Mouse (Mus musculus): ENCODE measurements at regions not wholly inside any gene's neighbourhood (a gene's known extent, or its start where the extent isn't known, plus 50 kb on each side); places are given as distances from the start of the nearest gene placed in this dataset.

DNA sequence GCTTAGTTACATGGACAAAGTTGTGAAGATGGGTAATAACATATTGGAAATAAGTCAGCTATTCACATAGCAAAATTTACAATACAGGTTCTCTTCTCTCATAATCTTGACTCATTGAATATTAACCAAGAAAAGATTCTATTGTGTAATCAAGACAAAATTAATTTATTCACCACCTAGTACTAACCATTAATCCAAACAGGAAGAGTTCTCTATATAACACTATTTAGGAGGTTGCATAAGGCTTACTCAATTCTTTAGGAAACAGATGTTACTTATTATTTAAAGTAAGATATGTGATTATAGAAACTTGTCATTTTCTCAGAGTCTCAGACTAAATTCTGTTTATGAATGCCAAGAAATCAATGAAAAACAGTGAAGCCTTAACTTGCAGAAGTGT lies 600.4 kb upstream of the Tusc1 start:
- DNase-seq (ENCODE audit: low spot score in 2 of 2): no peak

DNA sequence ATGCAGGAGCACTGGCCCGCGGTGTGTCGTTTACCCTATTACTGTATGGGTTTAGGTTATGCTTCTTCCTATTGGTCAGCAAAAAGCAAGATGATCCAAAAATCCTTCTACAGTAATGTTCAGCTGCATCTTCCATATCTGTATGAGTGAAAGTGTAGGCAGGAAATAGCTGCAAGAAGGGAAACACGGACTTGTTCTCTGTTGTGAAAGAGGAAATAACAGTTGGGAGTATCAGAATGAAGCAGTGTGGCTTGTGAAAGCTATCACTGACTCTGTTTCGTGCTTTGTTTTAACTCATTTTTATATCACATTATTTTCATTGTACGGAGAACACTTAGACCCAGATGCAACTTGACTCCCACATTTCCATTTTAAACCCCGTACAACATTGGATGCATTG lies 591.8 kb upstream of the Tusc1 start:
- DNase-seq (ENCODE audit: low spot score in 2 of 2): no peak

DNA sequence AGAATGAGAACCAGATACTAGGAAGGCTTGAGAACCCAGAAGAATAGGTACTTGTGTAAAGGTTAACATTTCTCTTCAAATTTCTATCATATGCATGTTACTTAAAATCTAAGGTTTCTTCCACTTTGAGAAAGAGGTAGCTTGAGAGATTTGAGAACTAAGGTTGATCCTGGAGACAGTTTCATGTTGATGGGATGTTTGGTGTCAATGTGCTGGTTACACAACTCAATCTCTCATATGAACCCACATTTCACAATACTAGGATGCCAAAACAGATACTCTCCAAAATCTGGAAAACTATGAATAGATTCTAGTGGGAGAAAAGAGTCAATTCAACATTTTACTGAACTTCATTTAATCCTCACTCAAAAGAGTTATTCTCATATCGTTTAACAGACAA lies 589.1 kb upstream of the Tusc1 start:
- no peak for DNase-seq (ENCODE audit: low spot score in 2 of 2)

DNA sequence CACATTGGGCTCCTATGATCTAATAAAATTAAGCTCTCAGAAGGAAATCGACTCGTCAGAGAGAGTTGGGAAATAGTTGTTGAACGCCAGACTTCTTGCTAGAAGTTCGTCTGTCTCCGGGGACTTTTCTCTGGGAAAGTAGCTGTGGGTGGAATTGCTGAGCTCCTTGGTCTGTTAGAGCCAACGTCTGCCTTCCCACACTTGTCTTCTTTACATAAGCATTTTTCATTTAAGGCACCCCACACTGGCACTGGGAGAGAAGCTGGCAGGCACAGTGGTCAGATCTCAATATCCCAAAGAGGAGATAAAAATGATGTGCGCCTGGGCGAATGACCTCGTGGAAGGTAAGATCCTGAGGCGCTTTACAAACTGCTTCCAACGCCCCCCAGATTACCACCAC lies 551.3 kb upstream of the Tusc1 start:
- DNase-seq (ENCODE audit: low spot score in 2 of 2): peak; percentile 4 to 62

DNA sequence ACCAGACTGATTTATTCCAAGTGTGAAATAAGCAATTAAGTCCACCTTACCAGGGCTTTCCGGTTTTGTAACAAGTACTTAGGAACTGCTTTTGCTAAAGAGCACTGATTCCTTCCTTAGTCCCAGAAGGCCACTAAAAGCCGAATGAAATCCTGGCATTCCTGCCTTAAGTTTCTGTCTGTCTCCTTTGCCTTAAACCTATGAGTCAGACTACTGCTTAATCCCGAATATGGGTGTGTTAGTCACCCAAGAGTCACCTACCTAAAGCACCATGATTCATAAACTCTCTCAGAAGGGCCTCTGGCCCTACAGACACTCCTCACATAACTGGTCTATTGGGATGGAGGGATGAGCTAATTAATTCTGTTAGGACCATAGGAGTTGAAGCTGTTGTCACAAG lies 546.0 kb upstream of the Tusc1 start:
- DNase-seq (ENCODE audit: low spot score in 2 of 2): no peak

DNA sequence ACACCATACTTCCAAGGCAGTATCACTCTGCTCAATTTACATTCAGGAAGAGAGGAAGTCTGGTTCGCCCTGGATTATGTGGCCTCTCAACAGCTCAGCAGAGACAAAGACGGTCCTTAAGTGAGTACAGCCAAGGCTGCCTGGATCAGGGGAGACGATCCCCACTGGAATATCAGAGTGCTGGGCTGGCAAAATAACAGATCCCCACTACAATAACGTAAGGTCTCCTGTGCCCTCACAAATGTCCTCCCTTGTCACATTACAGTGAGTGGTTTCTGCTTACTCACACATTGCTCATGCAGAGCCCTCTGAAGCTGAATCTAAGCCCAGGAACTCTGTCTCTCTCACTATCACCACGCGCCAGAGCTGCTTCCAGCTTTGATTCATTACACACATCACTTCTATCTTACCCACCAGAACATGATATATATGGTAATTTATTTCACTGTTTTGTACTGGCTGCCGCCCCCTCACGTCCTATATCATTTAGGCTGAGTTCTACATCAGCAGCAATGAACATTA lies 544.1 kb upstream of the Tusc1 start:
- peak; percentile 9 to 64 for DNase-seq (ENCODE audit: low spot score in 2 of 2)

DNA sequence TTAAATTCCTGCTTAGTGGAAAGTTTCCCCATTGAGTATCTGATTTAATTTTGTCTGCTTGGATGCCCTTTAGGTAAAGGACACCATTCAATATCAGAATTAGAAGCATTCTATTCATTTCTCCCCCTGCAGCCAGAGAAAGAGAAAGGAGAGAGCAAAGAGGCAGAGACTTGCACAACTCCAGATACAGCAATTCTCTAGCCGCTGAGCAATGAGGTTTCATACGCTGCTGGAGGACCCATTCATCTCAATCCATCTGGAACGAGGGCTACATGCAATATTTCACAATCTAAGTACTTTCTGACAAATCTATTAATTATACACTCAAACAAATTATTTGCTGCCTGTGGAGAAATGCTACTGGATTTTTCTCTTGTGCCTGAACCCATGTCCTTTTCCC lies 538.0 kb upstream of the Tusc1 start:
- no peak for DNase-seq (ENCODE audit: low spot score in 2 of 2)

DNA sequence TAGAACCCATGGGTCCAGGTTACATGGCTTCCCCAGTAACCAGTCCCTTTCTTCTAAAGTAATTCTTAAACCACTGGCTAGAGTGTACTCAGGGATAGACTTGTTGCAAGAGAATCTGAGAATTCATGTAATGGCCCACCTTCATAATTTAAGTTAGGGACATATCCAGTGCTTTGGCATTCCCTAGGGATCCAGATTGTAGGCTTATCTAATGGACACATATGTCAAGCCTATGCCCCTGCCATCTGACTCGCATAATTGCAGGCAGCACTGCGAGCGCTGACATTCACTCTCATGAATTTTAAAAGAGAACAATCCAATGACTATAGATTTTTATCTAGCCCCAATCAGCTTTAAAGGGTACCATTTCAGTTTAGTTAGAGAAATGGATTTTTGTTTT lies 518.1 kb upstream of the Tusc1 start:
- no peak for DNase-seq (ENCODE audit: low spot score in 2 of 2)

DNA sequence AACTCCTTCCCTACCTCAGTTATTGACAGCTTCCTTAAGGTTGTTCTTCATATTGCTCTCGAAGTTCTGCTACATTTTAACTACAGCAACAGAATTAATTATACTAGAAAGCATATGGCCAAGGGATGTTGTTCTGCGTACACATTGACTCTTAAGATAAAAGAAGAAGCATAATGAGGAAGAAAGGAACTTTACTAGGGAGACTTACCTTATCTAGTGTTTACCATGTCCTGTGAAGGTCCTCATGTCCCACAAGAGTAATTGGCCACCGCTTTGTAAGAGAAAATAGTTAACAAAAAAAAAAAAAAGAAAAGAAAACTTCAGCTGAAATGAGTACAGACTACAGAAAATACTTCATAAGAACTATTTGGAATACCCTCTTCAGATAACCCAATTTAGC lies 513.9 kb upstream of the Tusc1 start:
- no peak for DNase-seq (ENCODE audit: low spot score in 2 of 2)

DNA sequence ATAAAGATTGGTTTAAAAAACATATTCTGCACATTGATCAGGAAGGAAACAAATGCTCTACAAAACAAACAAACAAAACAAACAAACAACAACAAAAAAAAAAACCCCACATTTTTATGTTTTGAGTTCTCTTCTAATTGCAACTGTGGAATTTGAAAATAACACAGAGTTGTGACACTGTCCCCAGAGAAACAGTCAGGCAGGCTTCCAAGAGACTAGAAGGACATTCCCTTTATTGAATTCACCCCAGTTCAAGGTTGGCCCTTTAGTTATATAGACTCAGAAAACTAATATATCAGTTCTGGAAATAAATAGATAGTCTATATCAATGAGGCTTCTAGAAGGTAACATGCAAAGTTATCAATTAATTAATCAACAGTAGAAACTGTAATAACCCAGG lies 495.4 kb upstream of the Tusc1 start:
- DNase-seq (ENCODE audit: low spot score in 2 of 2): no peak

DNA sequence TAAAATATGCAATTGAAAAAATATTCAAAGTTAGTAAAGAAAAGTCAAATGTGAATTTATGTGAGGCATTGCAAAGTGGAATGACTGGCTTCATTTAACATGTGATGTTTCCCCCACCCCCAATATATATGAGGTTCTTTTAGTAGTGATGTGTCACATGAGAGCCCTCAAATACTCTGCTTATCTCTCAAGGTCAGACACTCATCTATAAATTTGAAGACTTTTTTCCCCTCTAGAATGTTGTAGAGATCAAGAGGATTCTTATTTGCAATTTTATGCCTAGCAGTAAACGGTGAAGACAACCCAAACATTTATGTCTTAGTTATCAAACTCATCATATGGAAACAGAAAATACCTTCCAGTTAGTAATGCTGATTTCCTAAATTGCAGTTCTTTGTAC lies 457.8 kb upstream of the Tusc1 start:
- no peak for DNase-seq (ENCODE audit: low spot score in 2 of 2)

DNA sequence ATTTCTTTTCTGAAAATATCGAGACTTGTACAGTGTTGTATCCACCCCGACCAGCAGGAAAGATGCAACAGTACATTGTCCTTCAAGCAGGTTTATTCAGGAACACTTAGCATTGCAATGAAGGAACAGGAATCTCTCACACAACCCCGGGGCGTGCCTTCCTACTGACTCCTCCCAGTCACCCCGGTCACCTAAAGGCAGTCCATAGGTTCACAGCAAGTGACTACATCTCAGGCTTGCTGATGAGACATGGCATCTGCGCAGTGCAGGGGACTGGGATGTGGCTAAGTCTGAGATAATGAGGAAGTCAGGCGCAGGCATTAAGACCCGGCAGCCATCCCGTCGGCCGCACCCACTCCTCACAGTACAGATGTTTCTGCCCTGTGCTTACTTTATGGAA lies 454.8 kb upstream of the Tusc1 start:
- no peak for DNase-seq (ENCODE audit: low spot score in 2 of 2)

DNA sequence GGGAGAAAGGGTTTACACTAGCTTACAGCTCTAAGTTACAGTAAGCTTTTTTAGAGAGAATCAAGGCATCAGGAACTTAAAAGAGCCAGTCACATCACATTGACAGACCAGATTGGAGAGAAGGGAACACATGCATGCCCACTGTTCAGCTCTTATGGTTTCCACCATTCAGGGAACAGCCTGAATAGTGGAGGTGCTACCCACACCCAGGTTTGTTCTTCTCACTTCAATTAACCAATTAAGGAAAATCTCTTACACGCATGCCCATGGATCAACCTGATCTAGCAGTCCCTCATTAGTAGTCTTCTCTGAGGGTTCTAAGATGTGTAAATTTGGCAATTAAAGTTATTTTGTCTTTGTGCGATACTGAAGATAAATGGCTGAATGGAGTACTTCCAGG lies 419.2 kb upstream of the Tusc1 start:
- DNase-seq (ENCODE audit: low spot score in 2 of 2): no peak

DNA sequence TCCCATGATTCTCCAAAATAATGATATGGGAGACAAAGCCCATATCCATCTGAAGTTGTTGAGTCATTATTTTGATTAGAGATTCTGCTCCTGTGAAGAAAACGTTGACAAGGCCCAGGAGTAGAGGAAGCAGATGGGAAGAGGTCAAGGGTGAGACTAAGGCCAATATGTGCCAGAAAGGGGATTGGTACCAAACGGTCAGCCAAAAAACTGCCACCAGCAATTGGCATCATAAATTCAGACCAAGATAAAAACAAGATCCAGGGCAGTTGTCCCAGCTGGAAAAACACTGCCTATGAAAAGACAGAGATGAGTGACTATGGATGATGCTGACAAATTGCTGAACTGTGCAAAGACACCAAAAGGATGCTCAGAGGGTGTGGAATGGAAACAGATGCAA lies 411.0 kb upstream of the Tusc1 start:
- no peak for DNase-seq (ENCODE audit: low spot score in 2 of 2)

DNA sequence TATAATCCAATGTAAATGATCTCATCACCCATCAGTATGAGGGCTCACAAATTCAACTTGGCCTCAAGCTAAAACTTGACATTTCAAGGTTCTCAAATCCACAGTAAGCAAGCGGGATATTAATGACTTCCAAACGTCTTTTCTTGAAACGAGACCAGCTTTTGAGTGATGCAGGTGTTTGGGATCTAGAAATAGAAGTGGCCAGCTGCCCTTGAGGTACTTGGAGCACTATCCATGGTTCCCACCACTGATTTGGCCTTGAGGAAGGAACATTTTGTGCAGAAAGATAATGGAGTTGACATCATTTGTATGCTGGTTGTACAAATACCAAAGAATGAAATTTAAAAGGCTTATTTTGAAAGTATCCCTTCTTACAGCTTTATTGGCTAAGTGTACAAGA lies 378.4 kb upstream of the Tusc1 start:
- DNase-seq (ENCODE audit: low spot score in 2 of 2): no peak

DNA sequence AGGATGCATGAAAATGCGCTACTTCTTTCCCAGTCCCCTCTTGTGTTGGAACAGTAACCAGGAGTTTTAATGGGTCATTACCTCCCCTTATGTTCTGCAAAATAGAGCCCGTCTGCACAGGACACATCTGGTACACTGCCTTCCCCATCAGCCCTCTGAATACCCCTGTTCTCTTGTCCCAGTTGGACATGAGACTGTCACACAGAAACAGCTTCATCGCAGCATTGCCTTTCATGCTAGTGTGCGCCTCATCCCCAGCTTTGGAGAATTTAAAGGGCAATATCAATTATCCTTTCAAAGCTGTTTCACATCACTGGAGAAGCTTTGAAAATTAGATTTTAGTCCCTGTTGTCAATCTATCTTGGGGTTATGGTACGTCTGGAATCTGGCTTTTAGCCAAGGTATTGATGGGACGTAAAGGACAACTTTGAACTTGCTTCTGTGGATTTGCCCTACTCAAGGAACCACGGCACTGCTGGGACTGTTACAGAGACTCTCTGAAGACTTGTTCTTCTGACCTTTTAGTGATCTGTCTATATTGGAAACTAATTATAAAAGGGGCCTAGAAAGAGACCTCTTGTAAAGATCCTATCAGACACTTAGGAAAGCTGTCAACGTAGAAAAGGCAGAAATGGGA lies 341.2 kb upstream of the Tusc1 start:
- no peak for DNase-seq (ENCODE audit: low spot score in 2 of 2)

DNA sequence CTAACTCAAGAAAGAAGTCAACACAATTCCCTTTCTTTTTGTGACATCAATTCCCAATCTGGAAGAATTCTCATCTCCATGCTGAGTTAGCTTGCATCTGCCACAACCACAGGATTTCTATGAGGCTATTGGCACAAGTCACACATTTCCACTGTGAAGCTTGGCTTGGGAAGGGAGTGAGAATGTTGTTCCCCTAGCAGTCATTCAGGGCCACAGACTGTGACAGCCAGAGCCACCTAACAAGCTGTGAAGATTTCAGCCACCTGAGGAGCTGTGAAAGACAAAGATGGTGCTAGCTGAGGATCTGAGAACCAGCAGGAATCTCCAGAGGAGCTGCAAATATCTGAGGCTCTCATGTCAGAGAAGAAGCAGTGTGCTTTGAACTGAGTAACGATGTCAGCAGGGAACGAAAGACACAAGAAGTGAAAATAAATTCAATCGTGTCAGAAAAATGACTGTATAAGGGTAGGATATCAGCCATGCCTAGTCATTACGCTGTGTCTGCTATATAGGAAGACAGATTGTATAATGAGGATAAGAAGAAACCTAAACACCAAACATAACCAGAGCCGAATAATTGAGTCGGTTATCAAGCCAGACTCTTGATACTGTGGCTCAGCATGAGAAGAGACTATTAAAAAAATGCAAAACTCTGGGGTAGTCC lies 340.6 kb upstream of the Tusc1 start:
- no peak for DNase-seq (ENCODE audit: low spot score in 2 of 2)

DNA sequence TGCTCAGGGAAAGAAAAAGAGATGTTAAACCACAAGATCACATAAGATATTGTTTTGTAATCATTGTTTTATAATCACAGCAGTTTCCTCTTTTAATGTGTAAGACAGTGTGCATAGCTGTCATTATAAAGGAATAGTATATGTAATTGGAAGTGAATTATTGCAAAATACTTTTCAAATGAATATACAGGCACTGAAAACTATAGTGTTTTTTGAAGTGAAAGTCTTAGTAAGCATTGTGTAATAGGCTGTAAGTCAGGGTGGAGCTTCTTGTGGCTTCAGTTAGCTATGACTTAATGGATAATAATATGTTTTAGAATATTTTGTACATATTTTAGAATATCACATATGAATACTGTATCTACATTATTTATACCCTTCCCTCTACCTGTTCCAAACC lies 333.7 kb upstream of the Tusc1 start:
- DNase-seq (ENCODE audit: low spot score in 2 of 2): no peak

DNA sequence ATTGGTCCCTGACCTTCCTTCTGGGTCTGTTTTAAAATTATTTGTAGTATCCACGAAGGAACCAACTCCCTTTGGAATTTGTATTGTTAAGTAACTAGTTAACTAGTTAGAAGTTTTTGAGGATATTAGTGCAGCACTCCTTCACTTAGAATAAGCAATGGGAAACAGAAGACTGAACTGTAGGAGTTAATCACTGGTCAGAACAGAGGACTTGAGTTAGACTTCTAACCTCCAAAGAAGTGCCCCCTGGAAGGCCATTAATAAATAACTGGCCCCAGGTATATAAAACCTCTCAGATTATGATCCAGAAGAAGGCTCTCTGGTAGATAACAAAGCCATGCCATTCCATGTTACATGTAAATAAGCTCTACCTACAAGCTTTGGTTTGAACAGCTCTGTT lies 329.0 kb upstream of the Tusc1 start:
- no peak for DNase-seq (ENCODE audit: low spot score in 2 of 2)

DNA sequence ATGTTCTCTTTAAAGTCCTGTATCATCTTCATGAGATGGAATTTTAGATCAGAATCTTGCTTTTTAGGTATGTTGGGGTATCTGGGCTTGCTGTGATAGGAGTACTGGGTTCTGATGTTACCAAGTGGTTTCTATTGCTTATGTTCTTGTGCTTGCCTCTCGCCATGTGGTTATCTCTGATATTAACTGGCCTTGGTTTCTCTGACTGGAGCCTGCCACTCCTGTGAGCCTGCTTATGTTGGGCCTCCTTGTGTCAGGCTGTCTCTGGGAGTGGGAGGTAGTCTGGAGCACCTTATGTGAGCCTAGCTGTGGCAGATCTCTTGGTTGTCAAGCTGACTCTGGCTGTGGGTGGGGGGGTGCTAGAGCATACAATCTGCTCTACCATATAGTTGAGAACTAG lies 302.9 kb upstream of the Tusc1 start:
- DNase-seq (ENCODE audit: low spot score in 2 of 2): no peak

DNA sequence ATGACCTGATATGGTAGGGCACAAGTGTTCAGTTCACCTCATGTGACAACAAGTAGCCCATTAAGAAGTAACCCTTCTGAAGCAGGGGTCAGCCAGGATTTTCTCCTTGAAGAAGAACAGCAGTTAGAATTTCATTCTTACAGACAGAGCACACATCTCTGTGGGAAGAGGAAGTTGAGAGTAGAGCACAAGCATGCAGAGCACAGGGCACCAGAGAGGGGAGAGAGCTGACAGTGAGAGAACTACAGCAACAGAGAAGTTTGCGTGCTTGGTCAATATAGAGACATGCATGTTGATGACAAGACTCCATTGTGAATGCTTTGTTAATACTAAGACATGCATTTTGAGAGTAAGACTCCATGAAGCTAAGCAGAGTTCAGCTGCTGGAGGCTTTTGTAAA lies 263.2 kb upstream of the Tusc1 start:
- no peak for DNase-seq (ENCODE audit: low spot score in 2 of 2)

DNA sequence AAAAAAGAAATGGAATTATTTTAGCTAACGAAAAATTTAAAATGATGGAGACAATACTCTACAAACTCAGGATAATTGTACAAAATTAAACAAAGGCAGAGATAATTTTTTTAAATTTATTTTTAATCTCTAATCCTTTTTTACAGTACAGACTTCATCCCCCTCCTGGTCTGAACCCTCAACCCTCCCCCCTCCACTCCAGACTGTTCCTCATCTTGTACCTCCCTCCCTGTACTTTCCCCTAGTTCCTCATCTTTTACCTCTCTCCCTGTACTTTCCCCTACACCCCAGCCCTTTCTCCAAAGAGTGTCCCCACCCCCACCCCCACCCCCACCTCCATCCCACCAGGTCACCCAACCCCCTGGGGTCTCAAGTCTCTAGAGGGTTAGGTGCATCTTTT lies 249.0 kb upstream of the Tusc1 start:
- DNase-seq (ENCODE audit: low spot score in 2 of 2): no peak

DNA sequence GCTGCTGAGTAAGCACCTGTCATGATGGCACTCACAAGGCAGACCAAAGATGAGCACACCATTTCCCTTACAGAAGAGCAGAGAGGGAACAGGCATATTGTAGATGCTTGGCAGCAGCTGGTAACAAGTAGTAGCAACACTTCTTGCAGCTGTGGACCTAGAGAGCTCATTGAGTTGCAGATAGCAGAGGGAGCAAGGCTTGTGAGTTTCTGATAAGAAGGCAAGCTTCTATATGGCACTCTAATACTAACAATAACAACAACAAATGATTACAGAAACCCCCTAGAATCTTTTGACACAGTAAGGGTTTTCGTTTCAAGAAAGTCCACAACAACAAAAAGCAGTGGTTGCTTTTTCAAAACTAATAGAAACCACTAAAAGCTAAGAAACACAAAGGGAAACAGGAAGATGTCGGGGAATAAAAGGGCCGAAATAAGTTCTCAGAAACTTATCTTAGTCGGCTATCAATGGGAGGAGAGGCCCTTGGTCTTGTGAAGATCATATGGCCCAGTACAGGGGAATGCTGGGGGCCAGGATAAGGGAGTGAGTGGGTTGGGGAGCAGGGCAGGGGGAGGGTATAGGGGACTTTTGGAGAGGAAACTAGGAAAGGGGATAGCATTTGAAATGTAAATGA lies 248.5 kb upstream of the Tusc1 start:
- DNase-seq (ENCODE audit: low spot score in 2 of 2): no peak

Measured in left cerebral cortex, adult 8-10 months (tissue).